Mouse (Mus musculus): ENCODE data around the gene Rin1. TPM values are rescaled to one million over a fixed set of nuclear protein-coding genes. Genes with fewer than 3 reads are reported as not detected.

The Rin1 gene
- polyA plus RNA-seq, 1 experiment from 2014 or later, result 2.0 TPM

DNA sequence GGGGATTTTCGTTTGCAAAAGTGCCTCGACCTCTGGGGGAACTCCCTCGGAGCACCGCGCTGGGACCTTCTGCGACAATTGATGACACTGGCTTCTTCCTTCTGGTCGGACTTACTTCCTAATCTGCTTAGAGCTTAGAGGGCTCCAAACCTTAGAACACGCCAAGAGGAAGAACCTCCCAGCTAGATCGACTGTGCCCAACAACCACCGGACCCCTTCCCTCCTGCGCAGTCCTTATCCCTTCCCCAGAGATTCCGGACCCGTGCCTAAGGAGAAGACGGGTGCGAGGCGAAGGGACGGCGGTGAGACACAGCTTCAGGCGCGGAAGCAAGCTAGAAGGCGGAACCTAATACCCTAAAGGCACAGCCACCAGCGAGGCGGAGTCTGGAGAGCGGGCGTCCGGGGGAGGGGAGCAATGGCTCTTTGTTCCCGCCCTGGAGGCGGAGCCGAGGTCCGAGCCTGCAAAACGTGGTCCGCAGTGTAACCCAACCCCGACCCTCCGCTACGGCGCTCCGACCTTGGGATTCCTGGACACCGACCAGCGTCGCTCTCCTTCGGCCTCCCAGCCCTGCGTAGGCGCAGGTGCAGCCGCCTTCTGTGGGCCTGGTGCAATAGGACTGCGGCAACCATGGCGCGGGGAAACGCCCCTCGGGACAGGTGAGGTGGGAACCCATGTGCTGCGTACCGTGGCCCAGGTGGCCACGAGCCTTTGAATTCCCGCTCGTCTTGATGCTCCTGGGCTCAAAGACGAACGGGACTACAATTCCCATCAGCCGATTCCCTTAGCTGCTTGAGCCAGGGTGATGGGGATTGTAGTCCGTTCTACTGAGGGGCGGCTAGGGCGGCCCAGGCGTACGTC lies 26.4 kb upstream of the Rin1 start, which contains the start of gene Slc29a2:
Slc29a2 (plus strand) TSS at position 240 of the 859 bp plus-strand sequence.
- Histone ChIP-seq H3K4me2 (replicated peaks) (peak within 1 kb of the TSS; percentile 94), H3K9me3 (no peaks in the 10 kb centered on the region), H3K9ac (replicated peaks) (peak within 1 kb of the TSS; percentile 71), H3K27ac (replicated peaks) (peak within 1 kb of the TSS; percentile 82), H3K36me3 (peaks cover 20% of the 10 kb centered on the region), H3K4me1 (peaks cover 5% of the 10 kb centered on the region; the same call in 1 of the 2 replicates), H3K4me3 (peak within 1 kb of the TSS; percentile 67), H3K27me3 (no peaks in the 10 kb centered on the region)
- peak; percentile 97 for ATAC-seq (ENCODE audit: low FRiP score, low read depth)
- under 1% methylated on average over 62 of the region's 62 CpGs for WGBS

DNA sequence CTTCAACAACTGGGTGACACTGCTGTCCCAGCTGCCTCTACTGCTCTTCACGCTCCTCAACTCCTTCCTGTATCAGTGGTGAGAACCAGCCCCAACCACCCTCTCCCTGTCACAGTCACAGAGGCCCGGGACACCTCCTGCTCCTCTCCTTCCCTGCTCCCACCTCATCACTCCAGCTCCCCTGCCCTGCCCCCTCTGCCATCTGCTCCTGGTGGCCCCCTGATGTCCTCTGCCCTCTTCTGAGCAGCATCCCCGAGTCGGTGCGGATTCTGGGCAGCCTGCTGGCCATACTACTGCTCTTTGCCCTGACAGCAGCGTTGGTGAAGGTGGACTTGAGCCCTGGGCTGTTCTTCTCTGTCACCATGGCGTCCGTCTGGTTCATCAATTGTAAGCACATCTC lies 24.2 kb upstream of the Rin1 start:
- H3K36me3 ChIP-seq, result peaks cover 40% of the 10 kb centered on the region
- 88% methylated on average over 8 of the region's 8 CpGs for WGBS

DNA sequence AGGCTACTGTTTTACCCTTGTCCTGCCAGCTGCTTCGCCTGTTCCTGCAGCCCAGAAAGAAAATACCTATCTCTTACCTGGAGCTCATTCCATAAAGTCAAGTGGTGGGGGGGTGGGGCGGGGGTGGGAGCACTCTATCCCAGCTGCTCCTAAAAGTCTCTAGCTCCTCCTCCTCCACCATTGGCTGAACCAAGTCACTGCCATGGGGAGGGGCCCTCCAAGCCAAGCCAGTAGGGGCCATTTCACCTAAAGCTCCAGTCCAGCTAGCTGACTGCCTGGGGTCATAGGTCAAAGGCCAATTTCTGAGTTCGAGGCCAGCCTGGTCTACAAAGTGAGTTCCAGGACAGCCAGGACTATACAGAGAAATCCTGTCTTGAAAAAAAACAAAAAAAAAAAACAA lies 17.6 kb upstream of the Rin1 start:
- WGBS, result 85% methylated on average over 3 of the region's 3 CpGs
- H3K4me2 ChIP-seq (replicated peaks), result no peak overlapping the region

More for the DNA sequence above, 24.2 kb upstream of the Rin1 start:
- Histone ChIP-seq H3K4me3 (no peak overlapping the region), H3K4me2 (replicated peaks) (no peak overlapping the region), H3K9ac (replicated peaks) (no peak overlapping the region; the same call in 1 of the 2 replicates), H3K27me3 (no peaks in the 10 kb centered on the region), H3K4me1 (peaks cover 5% of the 10 kb centered on the region; the same call in 1 of the 2 replicates), H3K9me3 (no peaks in the 10 kb centered on the region), H3K27ac (replicated peaks) (no peak overlapping the region)
- no peak for ATAC-seq (ENCODE audit: low FRiP score, low read depth)

DNA sequence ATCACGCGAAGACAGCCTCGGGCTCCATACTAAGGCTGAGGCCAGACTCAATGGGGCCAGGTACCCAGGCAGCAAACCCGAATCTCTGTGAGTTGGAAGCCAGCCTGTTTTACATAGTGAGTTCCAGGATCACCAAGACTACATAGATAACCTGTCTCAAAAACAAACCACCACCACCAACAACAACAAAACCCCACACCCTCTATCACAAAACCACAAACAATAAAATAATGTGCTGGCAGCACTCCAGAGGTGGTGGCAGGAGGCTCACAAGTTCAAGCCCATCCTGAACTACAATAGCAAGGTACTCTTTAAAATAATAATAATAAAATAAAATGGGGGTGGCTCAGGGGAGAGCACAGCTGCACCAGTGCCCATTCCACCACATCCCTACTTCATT lies 13.7 kb upstream of the Rin1 start:
- ATAC-seq (ENCODE audit: low FRiP score, low read depth), result no peak
- Histone ChIP-seq H3K4me1 (peaks cover 30% of the 10 kb centered on the region), H3K27me3 (peaks cover 7% of the 10 kb centered on the region; the same call in 1 of the 2 replicates), H3K4me3 (no peak overlapping the region), H3K9ac (replicated peaks) (no peak overlapping the region), H3K9me3 (no peaks in the 10 kb centered on the region), H3K36me3 (peaks cover 4% of the 10 kb centered on the region; the same call in 1 of the 2 replicates), H3K4me2 (replicated peaks) (no peak overlapping the region), H3K27ac (replicated peaks) (no peak overlapping the region)
- WGBS, result 82% methylated on average over 4 of the region's 4 CpGs

More for the DNA sequence above, 17.6 kb upstream of the Rin1 start:
- Histone ChIP-seq H3K9ac (replicated peaks) (no peak overlapping the region), H3K4me3 (no peak overlapping the region), H3K36me3 (peaks cover 38% of the 10 kb centered on the region), H3K4me1 (peaks cover 4% of the 10 kb centered on the region; the same call in 1 of the 2 replicates), H3K27me3 (no peaks in the 10 kb centered on the region), H3K27ac (replicated peaks) (no peak overlapping the region), H3K9me3 (no peaks in the 10 kb centered on the region)
- no peak for ATAC-seq (ENCODE audit: low FRiP score, low read depth)

DNA sequence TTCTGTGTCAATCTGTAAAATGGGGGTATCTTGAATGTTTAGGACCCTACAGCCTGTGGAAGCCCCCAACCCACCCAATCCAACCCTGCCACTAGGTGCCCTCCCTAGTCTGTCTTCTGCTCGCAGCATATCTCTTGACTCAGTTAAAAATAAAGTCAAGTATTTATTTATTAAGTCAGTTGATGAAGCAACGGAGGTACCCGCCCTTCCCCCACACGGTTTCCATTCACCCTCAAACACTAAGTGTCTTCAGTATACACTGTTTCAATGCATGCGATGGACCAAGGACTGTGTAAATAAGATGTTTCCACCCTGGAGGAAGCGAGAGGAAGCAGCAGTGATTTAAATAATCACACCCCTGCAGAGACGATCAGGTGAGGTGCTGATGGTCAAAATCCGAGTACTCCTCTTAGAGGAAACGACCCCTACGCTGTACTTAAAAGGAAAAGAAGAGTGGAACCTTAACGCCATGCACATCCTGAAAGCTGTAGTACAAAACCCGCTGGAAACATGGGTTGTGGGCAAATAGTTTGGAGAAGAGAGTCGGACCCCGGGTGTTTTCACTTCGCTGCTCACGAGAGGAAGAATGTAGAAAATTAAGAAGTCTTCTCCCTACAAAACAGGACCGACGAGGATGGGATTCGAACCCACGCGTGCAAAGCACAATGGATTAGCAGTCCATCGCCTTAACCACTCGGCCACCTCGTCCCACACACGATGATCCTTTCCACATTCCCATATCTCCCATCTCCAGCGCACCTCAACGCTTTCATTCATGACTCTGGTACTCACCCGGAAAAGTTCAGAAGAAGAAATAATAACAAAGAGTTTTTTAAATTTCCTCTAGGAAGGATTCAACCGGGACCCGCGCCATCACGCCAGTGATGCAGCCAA lies 12.4 kb upstream of the Rin1 start:
- peak; percentile 32 for ATAC-seq (ENCODE audit: low FRiP score, low read depth)
- Histone ChIP-seq H3K36me3 (0 out of 2 replicates have a peak, but pooled peaks cover 5% of the 10 kb centered on the region), H3K9me3 (no peaks in the 10 kb centered on the region), H3K27ac (replicated peaks) (peak overlapping the region; percentile 85), H3K4me2 (replicated peaks) (peak overlapping the region; percentile 100), H3K4me1 (peaks cover 38% of the 10 kb centered on the region), H3K27me3 (peaks cover 7% of the 10 kb centered on the region; the same call in 1 of the 2 replicates), H3K9ac (replicated peaks) (peak overlapping the region; percentile 88), H3K4me3 (peak overlapping the region; percentile 85)
- WGBS, result 8% methylated on average over 32 of the region's 32 CpGs

DNA sequence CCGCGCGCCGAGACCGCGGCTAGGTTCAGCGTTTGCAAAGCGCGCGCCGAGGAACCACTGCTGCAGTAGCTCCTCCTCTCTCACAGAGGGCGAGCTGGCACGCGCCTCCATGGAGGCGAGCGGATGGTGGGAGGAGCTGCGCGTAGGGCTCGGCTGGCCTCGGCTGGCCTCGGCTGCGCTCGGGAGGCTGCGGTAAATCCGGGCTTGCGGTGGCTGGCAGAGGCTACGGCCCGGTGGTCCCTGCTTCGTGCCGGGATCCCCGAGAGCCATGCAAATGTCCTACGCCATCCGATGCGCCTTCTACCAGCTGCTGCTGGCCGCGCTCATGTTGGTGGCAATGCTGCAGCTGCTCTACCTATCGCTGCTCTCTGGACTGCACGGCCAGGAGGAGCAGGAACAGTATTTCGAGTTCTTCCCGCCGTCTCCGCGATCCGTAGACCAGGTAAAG lies 11.5 kb upstream of the Rin1 start, which contains the start of the genes B4gat1 and AC124502.3:
B4gat1 (plus strand) TSS at position 118 of the 448 bp plus-strand sequence.
AC124502.3 (plus strand) TSS at position 183 of the 448 bp plus-strand sequence.
- WGBS, result under 1% methylated on average over 43 of the region's 44 CpGs
- H3K9me3 ChIP-seq, result no peaks in the 10 kb centered on the region
- peaks cover 7% of the 10 kb centered on the region; the same call in 1 of the 2 replicates for H3K27me3 ChIP-seq
- peak within 1 kb of the TSS; percentile 85 for H3K27ac ChIP-seq (replicated peaks)
- ATAC-seq (ENCODE audit: low FRiP score, low read depth), result peak; percentile 89
- H3K4me1 ChIP-seq, result peaks cover 38% of the 10 kb centered on the region
- peak within 1 kb of the TSS; percentile 100 for H3K4me2 ChIP-seq (replicated peaks)
- H3K4me3 ChIP-seq, result peak within 1 kb of the TSS; percentile 85
- peaks cover 11% of the 10 kb centered on the region; the same call in 1 of the 2 replicates for H3K36me3 ChIP-seq
- peak within 1 kb of the TSS; percentile 88 for H3K9ac ChIP-seq (replicated peaks)

DNA sequence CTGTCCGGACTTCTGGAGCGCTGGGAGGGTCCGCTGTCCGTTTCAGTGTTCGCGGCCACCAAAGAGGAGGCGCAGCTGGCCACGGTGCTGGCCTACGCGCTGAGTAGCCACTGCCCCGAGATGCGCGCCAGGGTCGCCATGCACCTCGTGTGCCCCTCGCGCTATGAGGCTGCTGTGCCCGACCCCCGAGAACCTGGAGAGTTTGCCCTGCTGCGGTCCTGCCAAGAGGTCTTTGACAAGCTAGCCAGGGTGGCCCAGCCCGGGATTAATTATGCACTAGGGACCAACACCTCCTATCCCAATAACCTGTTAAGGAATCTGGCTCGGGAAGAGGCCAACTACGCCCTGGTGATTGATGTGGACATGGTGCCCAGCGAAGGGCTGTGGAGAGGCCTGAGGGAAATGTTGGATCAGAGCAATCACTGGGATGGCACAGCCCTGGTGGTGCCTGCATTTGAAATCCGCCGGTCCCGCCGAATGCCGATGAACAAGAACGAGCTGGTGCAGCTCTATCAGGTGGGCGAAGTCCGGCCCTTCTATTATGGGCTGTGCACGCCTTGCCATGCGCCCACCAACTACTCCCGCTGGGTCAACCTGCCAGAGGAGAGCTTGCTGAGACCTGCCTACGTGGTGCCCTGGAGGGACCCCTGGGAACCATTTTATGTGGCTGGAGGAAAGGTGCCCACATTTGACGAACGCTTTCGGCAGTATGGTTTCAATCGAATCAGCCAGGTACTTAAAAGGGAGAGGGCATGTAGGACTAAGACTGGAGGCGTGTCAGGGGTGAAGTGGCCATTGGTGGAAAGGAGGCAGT lies 10.8 kb upstream of the Rin1 start:
- Histone ChIP-seq H3K27me3 (peaks cover 7% of the 10 kb centered on the region; the same call in 1 of the 2 replicates), H3K4me1 (peaks cover 38% of the 10 kb centered on the region), H3K4me3 (peak overlapping the region; percentile 85), H3K36me3 (peaks cover 16% of the 10 kb centered on the region; the same call in 1 of the 2 replicates), H3K9me3 (no peaks in the 10 kb centered on the region), H3K27ac (replicated peaks) (peak overlapping the region; percentile 85), H3K9ac (replicated peaks) (peak overlapping the region; percentile 88), H3K4me2 (replicated peaks) (peak overlapping the region; percentile 100)
- WGBS, result 9% methylated on average over 41 of the region's 41 CpGs
- 0 out of 2 replicates have a peak, but pooled peaks have one; percentile 32 for ATAC-seq (ENCODE audit: low FRiP score, low read depth)

DNA sequence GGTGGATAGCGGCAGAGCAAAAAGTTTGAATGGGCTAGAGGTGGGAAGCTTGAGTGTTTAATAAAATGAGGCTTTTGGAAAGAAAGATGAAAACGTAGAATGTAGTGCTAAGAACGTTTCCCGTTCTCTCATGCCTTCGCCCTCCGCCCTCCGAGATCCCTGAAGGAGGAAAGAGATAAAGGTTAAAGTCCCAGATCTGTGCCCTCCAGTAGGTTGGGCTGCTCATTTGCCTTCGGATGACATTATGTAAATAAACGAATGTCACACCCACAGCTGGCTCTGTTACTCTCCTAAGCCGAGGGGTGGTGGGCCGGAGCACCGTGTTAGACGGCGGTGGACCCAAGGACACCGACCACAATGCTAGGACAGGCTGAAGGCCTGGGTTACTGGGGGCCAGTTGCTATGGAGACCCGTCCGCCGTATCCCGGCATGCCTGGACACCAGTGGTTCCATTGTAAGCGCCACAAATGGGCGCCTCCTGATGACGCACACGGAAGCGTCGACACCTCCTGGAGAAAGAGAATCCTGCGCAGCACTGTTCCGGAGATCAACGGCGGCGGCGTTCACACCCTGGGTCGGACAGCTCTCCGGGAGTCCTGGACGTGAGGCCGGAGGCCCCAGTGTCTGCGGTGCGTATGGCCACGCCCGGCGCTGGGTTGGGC lies 9.3 kb upstream of the Rin1 start, which contains the start of gene Brms1:
Brms1 (plus strand) TSS at position 493 of the 662 bp plus-strand sequence.
- 7% methylated on average over 40 of the region's 40 CpGs for WGBS
- ATAC-seq (ENCODE audit: low FRiP score, low read depth), result peak; percentile 87
- H3K4me1 ChIP-seq, result peaks cover 38% of the 10 kb centered on the region

DNA sequence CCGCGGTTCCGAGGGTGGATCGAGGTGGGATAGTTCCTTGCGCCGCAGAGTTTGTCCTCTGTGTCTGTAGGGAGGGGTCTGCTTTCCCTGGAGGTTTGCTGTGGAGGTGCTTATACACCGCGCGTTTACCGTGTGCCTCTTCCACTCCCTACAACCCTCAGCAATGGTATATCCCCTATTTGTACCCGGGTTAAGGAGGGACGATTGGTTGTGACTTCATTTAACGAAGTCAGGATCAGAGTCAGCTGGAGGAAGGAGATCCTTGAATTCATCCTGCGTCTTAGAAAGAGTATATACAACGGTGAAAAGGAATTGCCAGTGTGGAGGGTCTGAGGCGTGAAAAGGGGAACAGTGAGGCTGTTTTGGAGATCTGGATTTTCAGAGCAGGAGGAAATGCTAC lies 8.7 kb upstream of the Rin1 start:
- Histone ChIP-seq H3K27ac (replicated peaks) (peak overlapping the region; percentile 69), H3K4me3 (peak overlapping the region; percentile 85), H3K9me3 (no peaks in the 10 kb centered on the region), H3K9ac (replicated peaks) (peak overlapping the region; percentile 88), H3K4me2 (replicated peaks) (peak overlapping the region; percentile 100), H3K4me1 (peaks cover 38% of the 10 kb centered on the region), H3K27me3 (peaks cover 7% of the 10 kb centered on the region; the same call in 1 of the 2 replicates), H3K36me3 (peaks cover 28% of the 10 kb centered on the region)
- 3% methylated on average over 16 of the region's 16 CpGs for WGBS
- no peak for ATAC-seq (ENCODE audit: low FRiP score, low read depth)

More for the DNA sequence above, 9.3 kb upstream of the Rin1 start, which contains the start of gene Brms1:
- Histone ChIP-seq H3K27ac (replicated peaks) (peak within 1 kb of the TSS; percentile 69), H3K36me3 (peaks cover 22% of the 10 kb centered on the region), H3K9ac (replicated peaks) (peak within 1 kb of the TSS; percentile 88), H3K4me3 (peak within 1 kb of the TSS; percentile 85), H3K9me3 (no peaks in the 10 kb centered on the region), H3K4me2 (replicated peaks) (peak within 1 kb of the TSS; percentile 100), H3K27me3 (peaks cover 7% of the 10 kb centered on the region; the same call in 1 of the 2 replicates)

DNA sequence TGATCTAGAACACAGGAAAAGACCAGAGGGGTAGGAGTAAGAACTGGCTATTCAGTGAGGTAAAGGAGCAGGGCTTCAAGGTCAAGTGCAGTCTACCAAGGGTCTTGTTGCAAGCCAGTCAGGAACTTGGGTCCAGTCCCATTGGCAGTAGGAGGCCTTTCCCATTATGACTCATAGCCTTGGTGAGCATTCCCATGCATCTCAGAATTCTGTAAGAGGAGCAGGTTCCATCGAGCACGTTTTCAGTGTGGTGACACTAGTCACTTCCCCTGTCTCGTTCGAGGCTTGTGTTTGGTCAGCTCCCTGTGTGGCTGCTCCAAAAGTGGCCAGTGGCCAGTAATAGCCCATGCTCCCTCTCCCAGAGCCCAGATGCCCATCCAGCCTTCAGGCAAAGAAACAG lies 4.8 kb upstream of the Rin1 start:
- Histone ChIP-seq H3K9ac (replicated peaks) (no peak overlapping the region), H3K36me3 (peaks cover 58% of the 10 kb centered on the region), H3K27me3 (peaks cover 11% of the 10 kb centered on the region), H3K4me1 (peaks cover 32% of the 10 kb centered on the region), H3K27ac (replicated peaks) (no peak overlapping the region), H3K4me3 (no peak overlapping the region), H3K9me3 (no peaks in the 10 kb centered on the region), H3K4me2 (replicated peaks) (no peak overlapping the region)
- 86% methylated on average over 4 of the region's 4 CpGs for WGBS
- ATAC-seq (ENCODE audit: low FRiP score, low read depth), result no peak

All from midbrain, embryonic 12.5 days (tissue).